Mouse (Mus musculus) heart, adult 8-10 months (tissue): ENCODE results near the gene Afdn. TPM values are rescaled to one million over a fixed set of nuclear protein-coding genes. Genes with fewer than 3 reads are reported as not detected.
A peak's percentile ranks its signal among the peaks of the same experiment; 100 is the strongest.
"Not testable (repeated sequence)": the region's sequence is repeated elsewhere in the genome, so short reads cannot be mapped to it uniquely, and the experiment has no call there.

Experiments
- DNase-seq: peaks from one replicate; pipeline ENCODE4 v3.0.0; 2022; ENCODE audit warnings: low spot score
- total RNA-seq, 4 experiments: library from RNA; stranded (reverse); gene quantifications; 2 replicates each; pipeline ENCODE4 v1.2.4; 2022

Afdn gene
- total RNA-seq, 4 experiments from 2014 or later, result 62.7 to 106 (median 77.6) TPM

GRCm38 (mm10) chr17:13874245-13874644 lies 113.9 kb downstream of the Afdn start:
- DNase-seq, result peak; percentile 74

GRCm38 (mm10) chr17:13877460-13877859 lies 117.1 kb downstream of the Afdn start:
- no peak for DNase-seq

GRCm38 (mm10) chr17:13879731-13880130 lies 119.4 kb downstream of the Afdn start:
- no peak for DNase-seq

- DNase-seq, result no peak
These were observed 123.2 kb downstream of the Afdn start for GRCm38 (mm10) chr17:13883540-13883939.

GRCm38 (mm10) chr17:13889818-13890434 lies 129.6 kb downstream of the Afdn start:
- no peak for DNase-seq

- no peak for DNase-seq
These were observed 130.6 kb downstream of the Afdn start for GRCm38 (mm10) chr17:13890932-13891331.

GRCm38 (mm10) chr17:13898838-13899237 lies 138.5 kb downstream of the Afdn start:
- DNase-seq, result no peak

GRCm38 (mm10) chr17:13899241-13899640 lies 138.9 kb downstream of the Afdn start:
- DNase-seq, result no peak

GRCm38 (mm10) chr17:13903793-13904192 lies 143.5 kb downstream of the Afdn start:
- no peak for DNase-seq

GRCm38 (mm10) chr17:13907082-13907481 lies 146.7 kb downstream of the Afdn start:
- DNase-seq, result no peak

GRCm38 (mm10) chr17:13907681-13908080 lies 147.3 kb downstream of the Afdn start:
- DNase-seq, result no peak

GRCm38 (mm10) chr17:13913951-13914350 lies 153.6 kb downstream of the Afdn start:
- peak; percentile 66 for DNase-seq

- DNase-seq, result peak; percentile 88
These were observed 154.2 kb downstream of the Afdn start for GRCm38 (mm10) chr17:13914531-13914930.

GRCm38 (mm10) chr17:13920771-13921170 lies 160.4 kb downstream of the Afdn start:
- DNase-seq, result no peak

- no peak for DNase-seq
These were observed 163.1 kb downstream of the Afdn start for GRCm38 (mm10) chr17:13923418-13923817.

- no peak for DNase-seq
These were observed 164.2 kb downstream of the Afdn start for GRCm38 (mm10) chr17:13924588-13924987.

- no peak for DNase-seq
These were observed 165.6 kb downstream of the Afdn start for GRCm38 (mm10) chr17:13925931-13926330.

- no peak for DNase-seq
These were observed 170.1 kb downstream of the Afdn start for GRCm38 (mm10) chr17:13930421-13930820.

- DNase-seq, result not testable (repeated sequence)
These were observed 175.0 kb downstream of the Afdn start for GRCm38 (mm10) chr17:13935364-13935763.

GRCm38 (mm10) chr17:13937787-13938186 lies 177.4 kb downstream of the Afdn start:
- no peak for DNase-seq

- DNase-seq, result peak; percentile 68
These were observed 178.3 kb downstream of the Afdn start for GRCm38 (mm10) chr17:13938652-13939051.

GRCm38 (mm10) chr17:13939231-13939630 lies 178.9 kb downstream of the Afdn start:
- DNase-seq, result not testable (repeated sequence)

- peak; percentile 46 for DNase-seq
These were observed 180.1 kb downstream of the Afdn start for GRCm38 (mm10) chr17:13940487-13940886.

- DNase-seq, result not testable (repeated sequence)
These were observed 187.7 kb downstream of the Afdn start, which contains the start of gene Gm7168 for GRCm38 (mm10) chr17:13948073-13948472. Gene Gm7168, plus strand, starts transcription at chr17:13948373.
